Mouse (Mus musculus) MEL (cell line): ENCODE results near the gene Atp6v0a1. TPM values are rescaled to one million over a fixed set of nuclear protein-coding genes. Genes with fewer than 3 reads are reported as not detected.
A peak's percentile ranks its signal among the peaks of the same experiment; 100 is the strongest.

Experiments
- DNase-seq: peaks from one replicate; pipeline ENCODE4 v3.0.0; 2011; ENCODE audit warnings: low read depth, low spot score
- H3K27ac ChIP-seq: 2 replicates; pipeline ENCODE4 v1.5.1; 2012; ENCODE audit warnings: low read depth, mild to moderate bottlenecking, control low read depth, low read length, moderate library complexity; ENCODE audit not compliant: control insufficient read depth
- H3K27me3 ChIP-seq, 2 experiments: fragments of 150-350 bp in 1 of 2; sonication (generic) in 1 of 2; 2 replicates each; pipeline ENCODE4 v1.6.1; 2012; ENCODE audit warnings: low read length in 2 of 2, mild to moderate bottlenecking in 2 of 2, improper control_type of control experiment in 1 of 2, moderate library complexity in 1 of 2; ENCODE audit not compliant: insufficient read depth in 2 of 2, control insufficient read depth in 1 of 2
- H3K36me3 ChIP-seq, 2 experiments: 2 replicates each; pipeline ENCODE4 v1.6.1; 2012 to 2014; ENCODE audit warnings: low read length in 2 of 2, improper control_type of control experiment in 1 of 2, inconsistent platforms in 1 of 2, mild to moderate bottlenecking in 1 of 2; ENCODE audit not compliant: insufficient read depth in 2 of 2, control insufficient read depth in 1 of 2
- H3K4me1 ChIP-seq, 2 experiments: fragments of 150-350 bp in 1 of 2; sonication (generic) in 1 of 2; 2 replicates each; pipeline ENCODE4 v1.6.1; 2012; ENCODE audit warnings: low read length in 2 of 2, improper control_type of control experiment in 1 of 2, mild to moderate bottlenecking in 1 of 2; ENCODE audit not compliant: insufficient read depth in 2 of 2, control insufficient read depth in 1 of 2
- H3K4me3 ChIP-seq, 2 experiments: fragments of 150-350 bp in 1 of 2; sonication (generic) in 1 of 2; 2 replicates each; pipeline ENCODE4 v1.5.1; 2012; ENCODE audit warnings: low read depth in 2 of 2, low read length in 2 of 2, mild to moderate bottlenecking in 2 of 2, moderate library complexity in 2 of 2, control low read depth in 1 of 2, improper control_type of control experiment in 1 of 2; ENCODE audit not compliant: control insufficient read depth in 1 of 2, insufficient read depth in 1 of 2
- H3K79me2 ChIP-seq: 2 replicates; pipeline ENCODE4 v1.6.1; 2012; ENCODE audit warnings: mild to moderate bottlenecking, low read length, moderate library complexity; ENCODE audit not compliant: control insufficient read depth, poor library complexity, insufficient read depth
- H3K9ac ChIP-seq: 2 replicates; pipeline ENCODE4 v1.6.1; 2012; ENCODE audit warnings: low read depth, mild to moderate bottlenecking, control low read depth, low read length, moderate library complexity; ENCODE audit not compliant: control insufficient read depth, poor library complexity, severe bottlenecking
- H3K9me3 ChIP-seq: fragments of 150-350 bp; sonication (generic); replicated peaks from 2 replicates; pipeline ENCODE4 v1.6.1; 2012; ENCODE audit warnings: mild to moderate bottlenecking, low read length, improper control_type of control experiment, moderate library complexity; ENCODE audit not compliant: insufficient read depth
- BHLHE40 ChIP-seq: IDR thresholded peaks from 2 replicates; pipeline ENCODE4 v1.6.1; 2012; ENCODE audit warnings: low read depth, mild to moderate bottlenecking, inconsistent platforms, low read length, improper control_type of control experiment, borderline replicate concordance
- CHD1 ChIP-seq: IDR thresholded peaks from 2 replicates; pipeline ENCODE4 v1.6.1; 2012; ENCODE audit warnings: low read depth, mild to moderate bottlenecking, inconsistent platforms, low read length, improper control_type of control experiment
- CTCF ChIP-seq, 3 experiments: IDR thresholded peaks in 2 of 3; conservative IDR thresholded peaks in 1 of 3; 2 replicates each; pipeline ENCODE4 v1.5.1; 2011 to 2012; ENCODE audit warnings: low read length in 3 of 3, low read depth in 2 of 3, mild to moderate bottlenecking in 2 of 3, improper control_type of control experiment in 1 of 3, inconsistent platforms in 1 of 3, mixed read lengths in 1 of 3, moderate library complexity in 1 of 3; ENCODE audit not compliant: control insufficient read depth in 1 of 3, insufficient read depth in 1 of 3, poor library complexity in 1 of 3, severe bottlenecking in 1 of 3
- E2F4 ChIP-seq: IDR thresholded peaks from 2 replicates; pipeline ENCODE4 v1.6.1; 2011; ENCODE audit warnings: low read depth, low read length, improper control_type of control experiment, borderline replicate concordance
- ELF1 ChIP-seq: IDR thresholded peaks from 2 replicates; pipeline ENCODE4 v1.6.1; 2014; ENCODE audit warnings: low read depth, mild to moderate bottlenecking, inconsistent platforms, low read length, improper control_type of control experiment, moderate library complexity
- EP300 ChIP-seq, 2 experiments: IDR thresholded peaks; 2 replicates each; pipeline ENCODE4 v1.6.1; 2011; ENCODE audit warnings: improper control_type of control experiment in 2 of 2, low read length in 2 of 2, low read depth in 1 of 2, mild to moderate bottlenecking in 1 of 2
- ETS1 ChIP-seq: IDR thresholded peaks from 2 replicates; pipeline ENCODE4 v1.6.1; 2012; ENCODE audit warnings: low read depth, mild to moderate bottlenecking, inconsistent platforms, low read length, improper control_type of control experiment, moderate library complexity
- GABPA ChIP-seq: IDR thresholded peaks from 2 replicates; pipeline ENCODE4 v1.6.1; 2012; ENCODE audit warnings: low read depth, mild to moderate bottlenecking, inconsistent platforms, low read length, improper control_type of control experiment, moderate library complexity
- KAT2A ChIP-seq: conservative IDR thresholded peaks from 2 replicates; pipeline ENCODE4 v1.6.1; 2012; ENCODE audit warnings: low read depth, low read length, improper control_type of control experiment, inconsistent platforms
- MAFK ChIP-seq: IDR thresholded peaks from 2 replicates; pipeline ENCODE4 v1.6.1; 2011; ENCODE audit warnings: low read depth, mild to moderate bottlenecking, low read length, improper control_type of control experiment, borderline replicate concordance
- MAX ChIP-seq: IDR thresholded peaks from 2 replicates; pipeline ENCODE4 v1.6.1; 2011; ENCODE audit warnings: low read length, improper control_type of control experiment
- MAZ ChIP-seq: IDR thresholded peaks from 2 replicates; pipeline ENCODE4 v1.6.1; 2012; ENCODE audit warnings: low read depth, mild to moderate bottlenecking, inconsistent platforms, low read length, improper control_type of control experiment
- MEF2A ChIP-seq: IDR thresholded peaks from 2 replicates; pipeline ENCODE4 v1.6.1; 2014; ENCODE audit warnings: low read depth, mild to moderate bottlenecking, inconsistent platforms, low read length, improper control_type of control experiment; ENCODE audit not compliant: poor library complexity, insufficient replicate concordance, severe bottlenecking; ENCODE audit errors: extremely low read depth
- MXI1 ChIP-seq: IDR thresholded peaks from 2 replicates; pipeline ENCODE4 v1.6.1; 2011; ENCODE audit warnings: mild to moderate bottlenecking, low read depth, low read length, improper control_type of control experiment
- MYB ChIP-seq: IDR thresholded peaks from 2 replicates; pipeline ENCODE4 v1.6.1; 2011; ENCODE audit warnings: mild to moderate bottlenecking, low read depth, low read length, improper control_type of control experiment
- MYC ChIP-seq: IDR thresholded peaks from 2 replicates; pipeline ENCODE4 v1.6.1; 2011; ENCODE audit warnings: low read depth, mild to moderate bottlenecking, low read length, improper control_type of control experiment, moderate library complexity
- NELFE ChIP-seq: IDR thresholded peaks from 2 replicates; pipeline ENCODE4 v1.6.1; 2011; ENCODE audit warnings: low read depth, low read length, improper control_type of control experiment
- POLR2AphosphoS2 ChIP-seq: IDR thresholded peaks from 2 replicates; pipeline ENCODE4 v1.6.1; 2011; ENCODE audit warnings: low read length, improper control_type of control experiment
- RAD21 ChIP-seq: IDR thresholded peaks from 2 replicates; pipeline ENCODE4 v1.6.1; 2011; ENCODE audit warnings: mild to moderate bottlenecking, low read depth, low read length, improper control_type of control experiment
- RCOR1 ChIP-seq: IDR thresholded peaks from 2 replicates; pipeline ENCODE4 v1.6.1; 2012; ENCODE audit warnings: low read depth, mild to moderate bottlenecking, inconsistent platforms, low read length, improper control_type of control experiment
- SIN3A ChIP-seq: IDR thresholded peaks from 2 replicates; pipeline ENCODE4 v1.6.1; 2012; ENCODE audit warnings: low read length, improper control_type of control experiment, inconsistent platforms
- SMC3 ChIP-seq: IDR thresholded peaks from 2 replicates; pipeline ENCODE4 v1.6.1; 2011; ENCODE audit warnings: low read depth, low read length, improper control_type of control experiment
- TAL1 ChIP-seq: IDR thresholded peaks from 2 replicates; pipeline ENCODE4 v1.6.1; 2012; ENCODE audit warnings: mild to moderate bottlenecking, inconsistent platforms, low read length, moderate library complexity, mixed read lengths
- TBP ChIP-seq: IDR thresholded peaks from 2 replicates; pipeline ENCODE4 v1.8.0; 2011; ENCODE audit warnings: low read depth, low read length, improper control_type of control experiment
- UBTF ChIP-seq: IDR thresholded peaks from 2 replicates; pipeline ENCODE4 v1.6.1; 2012; ENCODE audit warnings: low read depth, mild to moderate bottlenecking, inconsistent platforms, low read length, improper control_type of control experiment, moderate library complexity, borderline replicate concordance; ENCODE audit not compliant: insufficient read depth
- USF2 ChIP-seq, 2 experiments: IDR thresholded peaks; 2 replicates each; pipeline ENCODE4 v1.6.1; 2011 to 2012; ENCODE audit warnings: improper control_type of control experiment in 2 of 2, low read length in 2 of 2, borderline replicate concordance in 1 of 2, inconsistent platforms in 1 of 2, low read depth in 1 of 2, mild to moderate bottlenecking in 1 of 2; ENCODE audit not compliant: insufficient read depth in 1 of 2
- ZC3H11A ChIP-seq: IDR thresholded peaks from 2 replicates; pipeline ENCODE4 v1.6.1; 2012; ENCODE audit warnings: low read depth, mild to moderate bottlenecking, inconsistent platforms, low read length, improper control_type of control experiment
- ZKSCAN1 ChIP-seq: IDR thresholded peaks from 2 replicates; pipeline ENCODE4 v1.6.1; 2012; ENCODE audit warnings: low read depth, mild to moderate bottlenecking, inconsistent platforms, low read length, improper control_type of control experiment, moderate library complexity
- ZMIZ1 ChIP-seq: IDR thresholded peaks from 2 replicates; pipeline ENCODE4 v1.6.1; 2012; ENCODE audit warnings: low read depth, mild to moderate bottlenecking, inconsistent platforms, low read length, improper control_type of control experiment, moderate library complexity
- ZNF384 ChIP-seq: IDR thresholded peaks from 2 replicates; pipeline ENCODE4 v1.6.1; 2012; ENCODE audit warnings: low read depth, mild to moderate bottlenecking, inconsistent platforms, low read length, improper control_type of control experiment
- polyA plus RNA-seq, 2 experiments: library from polyadenylated mRNA; stranded (reverse) in 1 of 2; unstranded in 1 of 2; fragments of >175 nt in 1 of 2; fragments of >200 nt in 1 of 2; gene quantifications; 2 replicates each; pipeline versions ENCODE4 v1.2.1 to v1.2.4; 2012; ENCODE audit warnings: low replicate concordance in 2 of 2, low read depth in 1 of 2; ENCODE audit not compliant: insufficient read length in 2 of 2, insufficient read depth in 1 of 2, missing spikeins in 1 of 2
- total RNA-seq: library from RNA; depleted of rRNA; stranded (reverse); fragments of 300-350 nt; gene quantifications from 2 replicates; pipeline ENCODE4 v1.2.3, GENCODE M21; 2012

Gene Atp6v0a1
- total and polyA plus RNA-seq, 3 experiments, result 12.8 to 23.2 TPM; not detected in 1

DNA sequence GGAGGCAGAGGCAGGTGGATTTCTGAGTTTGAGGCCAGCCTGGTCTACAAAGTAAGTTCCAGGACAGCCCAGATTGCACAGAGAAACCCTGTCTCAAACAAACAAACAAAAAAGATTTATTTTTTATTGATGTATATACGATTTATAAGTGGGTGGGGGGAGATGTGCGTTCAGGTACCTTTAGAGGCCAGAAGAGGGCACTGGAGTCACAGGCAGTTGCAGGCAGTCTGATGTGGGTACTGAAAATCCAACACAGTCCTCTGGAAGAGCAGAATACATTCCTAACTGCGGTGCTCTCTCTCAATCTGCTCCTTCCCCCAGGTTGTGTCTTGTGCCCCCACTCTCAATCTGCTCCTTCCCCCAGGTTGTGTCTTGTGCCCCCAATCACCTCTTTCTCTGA lies 23.6 kb upstream of the Atp6v0a1 start:
- H3K4me1 ChIP-seq, result peaks cover 4 to 11% of the 10 kb centered on the region in 2 experiments
- H3K4me3 ChIP-seq, result no peak overlapping the region
- peak; percentile 86 for TF ChIP-seq SMC3
- TF ChIP-seq ZC3H11A, result peak; percentile 74
- no peak for TF ChIP-seq BHLHE40
- TF ChIP-seq UBTF, result no peak
- TF ChIP-seq POLR2AphosphoS2, result no peak
- no peak for TF ChIP-seq ETS1
- TF ChIP-seq TAL1, result no peak
- TF ChIP-seq MXI1, result no peak
- TF ChIP-seq USF2 (IDR thresholded peaks at IDR 0.05; ENCODE audit: borderline replicate concordance in 1 of 2, insufficient read depth in 1 of 2, low read depth in 1 of 2, low read length in 2 of 2), result no peak
- TF ChIP-seq RCOR1, result no peak
- TF ChIP-seq NELFE, result no peak
- no peak for TF ChIP-seq MAFK
- no peak for TF ChIP-seq MEF2A
- TF ChIP-seq MYB, result no peak
- TF ChIP-seq E2F4, result no peak
- TF ChIP-seq GABPA, result no peak
- no peak for TF ChIP-seq ZKSCAN1
- TF ChIP-seq EP300 (IDR thresholded peaks at IDR 0.05; ENCODE audit: low read depth in 1 of 2, low read length in 2 of 2), result no peak
- TF ChIP-seq MYC, result no peak
- no peak for TF ChIP-seq ELF1
- no peak for TF ChIP-seq TBP
- TF ChIP-seq CTCF (IDR thresholded peaks at IDR 0.05 in 2 of 3, conservative IDR thresholded peaks at IDR 0.05 in 1 of 3; ENCODE audit: control insufficient read depth in 1 of 3, insufficient read depth in 1 of 3, low read depth in 2 of 3, low read length in 3 of 3, poor library complexity in 1 of 3, severe bottlenecking in 1 of 3), result peak; percentile 70 to 88 (median 80)
- TF ChIP-seq CHD1, result no peak
- no peak for TF ChIP-seq MAX
- no peak for TF ChIP-seq ZMIZ1
- TF ChIP-seq MAZ, result no peak
- no peak for TF ChIP-seq SIN3A
- TF ChIP-seq RAD21, result peak; percentile 85
- TF ChIP-seq ZNF384, result no peak
- no peak for TF ChIP-seq KAT2A
- peaks cover 0 to 11% of the 10 kb centered on the region in 2 experiments; a peak in 2 of 4 replicates for H3K36me3 ChIP-seq
- no peak overlapping the region for H3K27ac ChIP-seq
- no peaks in the 10 kb centered on the region for H3K9me3 ChIP-seq
- peaks cover 4 to 5% of the 10 kb centered on the region in 2 experiments; a peak in 3 of 4 replicates for H3K27me3 ChIP-seq
- no peaks in the 10 kb centered on the region for H3K79me2 ChIP-seq
- no peak overlapping the region for H3K9ac ChIP-seq
- peak; percentile 75 for DNase-seq
